In genomic region chr19:47579788-47580631, GRCm38 (mm10) we compare ENCODE assay signal across 8 mouse cellular contexts. TPM values are rescaled to one million over a fixed set of nuclear protein-coding genes. Genes with fewer than 3 reads are reported as not detected.
DNase-seq lines count a peak whose midpoint lies in the region; ATAC-seq and TF ChIP-seq lines count a peak whose summit lies in the region.

No protein-coding gene starts in this region.

- peaks cover 4% of the 10 kb centered on the region; the same call in 1 of the 2 replicates for H3K36me3 ChIP-seq in erythroblast, embryonic 14.5 days (ENCODE audit: control insufficient read depth)
- no peaks in the 10 kb centered on the region for H3K36me3 ChIP-seq in limb, embryonic 11.5 days (ENCODE audit: control insufficient read depth, insufficient read depth, low read length)
- H3K36me3 ChIP-seq in midbrain, embryonic 12.5 days, result no peaks in the 10 kb centered on the region
- no peaks in the 10 kb centered on the region for H3K36me3 ChIP-seq in stomach, embryonic 16.5 days (ENCODE audit: control insufficient read depth, insufficient read depth, low read length)

- peak; percentile 59; the same call in 1 of the 2 replicates for ATAC-seq in limb, embryonic 11.5 days (ENCODE audit: insufficient number of reproducible peaks, low FRiP score, low TSS enrichment, low read depth)
- peak; percentile 84 for ATAC-seq in midbrain, embryonic 12.5 days (ENCODE audit: low FRiP score, low read depth)
- ATAC-seq in stomach, embryonic 16.5 days (ENCODE audit: insufficient read depth, low FRiP score), result peak; percentile 67

- peak; percentile 21 for DNase-seq in layer of hippocampus, adult 11-12 months (ENCODE audit: low spot score)
- no peak for DNase-seq in layer of hippocampus, adult 8-10 months (ENCODE audit: low spot score in 2 of 2)
- DNase-seq in heart, postnatal 36 days, result peak; percentile 43 to 66
- peak; percentile 61 for DNase-seq in limb, embryonic 11.5 days (ENCODE audit: low spot score)

- intact Hi-C loops in heart, postnatal 36 days (cut with DNase I), result loop anchor here (1.0 to 5.0 kb wide), 4 partner anchors 37 to 151 kb away; partner anchors contain the start of gene Sfr1

- no peaks in the 10 kb centered on the region for H3K27me3 ChIP-seq in erythroblast, embryonic 14.5 days (ENCODE audit: control insufficient read depth)
- H3K27me3 ChIP-seq in limb, embryonic 11.5 days (ENCODE audit: control insufficient read depth, insufficient read depth, low read length), result no peaks in the 10 kb centered on the region
- peaks cover 13% of the 10 kb centered on the region for H3K27me3 ChIP-seq in midbrain, embryonic 12.5 days
- no peaks in the 10 kb centered on the region for H3K27me3 ChIP-seq in stomach, embryonic 16.5 days (ENCODE audit: control insufficient read depth, insufficient read depth, low read length)

- no peak for TF ChIP-seq CTCF in bone marrow, adult 2 months (IDR thresholded peaks at IDR 0.05; ENCODE audit: control insufficient read depth, insufficient read depth, low read length)

- peak overlapping the region; percentile 91 for H3K9ac ChIP-seq in limb, embryonic 11.5 days (ENCODE audit: low read length)
- H3K9ac ChIP-seq in midbrain, embryonic 12.5 days (replicated peaks), result peak overlapping the region; percentile 94
- H3K9ac ChIP-seq in stomach, embryonic 16.5 days (ENCODE audit: low read length), result peak overlapping the region; percentile 99

- peak overlapping the region; percentile 93 for H3K4me3 ChIP-seq in bone marrow, adult 2 months (replicated peaks; ENCODE audit: control insufficient read depth, low read depth, low read length)
- peak overlapping the region; percentile 86 for H3K4me3 ChIP-seq in erythroblast, embryonic 14.5 days (replicated peaks)
- peak overlapping the region; percentile 52 for H3K4me3 ChIP-seq in limb, embryonic 11.5 days (ENCODE audit: low read depth, low read length)
- H3K4me3 ChIP-seq in midbrain, embryonic 12.5 days, result peak overlapping the region; percentile 93
- H3K4me3 ChIP-seq in stomach, embryonic 16.5 days (replicated peaks; ENCODE audit: low read length), result peak overlapping the region; percentile 67

- peak overlapping the region; percentile 66 for H3K4me2 ChIP-seq in limb, embryonic 11.5 days (ENCODE audit: low read depth, severe bottlenecking)
- H3K4me2 ChIP-seq in midbrain, embryonic 12.5 days (replicated peaks), result peak overlapping the region; percentile 82
- H3K4me2 ChIP-seq in stomach, embryonic 16.5 days (ENCODE audit: low read depth, low read length), result peak overlapping the region; percentile 60

- 4% methylated on average over 96 of the region's 96 CpGs for WGBS in bone marrow, adult 2 months
- under 1% methylated on average over 65 of the region's 96 CpGs for WGBS in limb, embryonic 11.5 days
- WGBS in midbrain, embryonic 12.5 days, result under 1% methylated on average over 90 of the region's 96 CpGs
- under 1% methylated on average over 60 of the region's 96 CpGs for WGBS in stomach, embryonic 16.5 days

- peak overlapping the region; percentile 98 for H3K27ac ChIP-seq in bone marrow, adult 2 months (ENCODE audit: control insufficient read depth, insufficient read depth, low read depth, low read length, poor library complexity)
- H3K27ac ChIP-seq in limb, embryonic 11.5 days (replicated peaks; ENCODE audit: low read depth, low read length), result peak overlapping the region; percentile 89
- H3K27ac ChIP-seq in midbrain, embryonic 12.5 days (replicated peaks), result peak overlapping the region; percentile 92
- H3K27ac ChIP-seq in stomach, embryonic 16.5 days (ENCODE audit: low read length), result peak overlapping the region; percentile 96

- no peaks in the 10 kb centered on the region for H3K9me3 ChIP-seq in erythroblast, embryonic 14.5 days (ENCODE audit: control insufficient read depth, low read length)
- H3K9me3 ChIP-seq in limb, embryonic 11.5 days (ENCODE audit: control insufficient read depth, low read length), result no peaks in the 10 kb centered on the region
- no peaks in the 10 kb centered on the region for H3K9me3 ChIP-seq in midbrain, embryonic 12.5 days
- H3K9me3 ChIP-seq in stomach, embryonic 16.5 days (replicated peaks; ENCODE audit: control insufficient read depth, low read length), result no peaks in the 10 kb centered on the region

- no peaks in the 10 kb centered on the region for H3K4me1 ChIP-seq in bone marrow, adult 2 months (ENCODE audit: control insufficient read depth, insufficient read depth, low read length)
- peaks cover 41% of the 10 kb centered on the region for H3K4me1 ChIP-seq in erythroblast, embryonic 14.5 days (ENCODE audit: control insufficient read depth)
- H3K4me1 ChIP-seq in limb, embryonic 11.5 days (ENCODE audit: control insufficient read depth, insufficient read depth, low read length), result peaks cover 13% of the 10 kb centered on the region; the same call in 1 of the 2 replicates
- H3K4me1 ChIP-seq in midbrain, embryonic 12.5 days, result peaks cover 23% of the 10 kb centered on the region
- H3K4me1 ChIP-seq in stomach, embryonic 16.5 days (ENCODE audit: control insufficient read depth, insufficient read depth, low read length), result peaks cover 4% of the 10 kb centered on the region; the same call in 1 of the 2 replicates

- no peak for TF ChIP-seq POLR2A in bone marrow, adult 2 months (IDR thresholded peaks at IDR 0.05; ENCODE audit: borderline replicate concordance, control insufficient read depth, low read depth, low read length)

RNA-seq across cellular contexts. Expression of gene Slk, which starts 0.5 kb away (rescaled TPM):
- 10 to 100 TPM; 58.0 to 64.1 (median 60.7) TPM for total RNA-seq in layer of hippocampus, adult 8-10 months (2022)
- 40.1 and 54.3 TPM in 2 replicates for polyA plus RNA-seq in bone marrow, adult 2 months (2011; ENCODE audit: insufficient read depth, insufficient read length, low replicate concordance, missing spikeins)
- polyA plus RNA-seq in erythroblast, embryonic 14.5 days (2012), result 0.96 and 1.1 TPM in 2 replicates
- 10 to 100 TPM; 91.4 to 94.4 TPM for total RNA-seq in heart, postnatal 36 days (2021)
- 11.8 and 13.2 TPM in 2 replicates for polyA plus RNA-seq in limb, embryonic 11.5 days (2014; fragmentation: Nextera tagmentation; extraction: Ambion mirVana)
- 9.0 and 10.6 TPM in 2 replicates for polyA plus RNA-seq in midbrain, embryonic 12.5 days (2016; fragmentation: Nextera tagmentation; extraction: Ambion mirVana)
- polyA plus RNA-seq in stomach, embryonic 16.5 days (2015; fragmentation: Nextera tagmentation; extraction: Ambion mirVana), result 18.0 and 18.8 TPM in 2 replicates

RNA-seq across cellular contexts. Expression of gene Stn1, which starts 42.7 kb away (rescaled TPM):
- 10 to 100 TPM; 19.9 to 29.8 (median 23.6) TPM for total RNA-seq in layer of hippocampus, adult 8-10 months (2022)
- polyA plus RNA-seq in bone marrow, adult 2 months (2011; ENCODE audit: insufficient read depth, insufficient read length, low replicate concordance, missing spikeins), result 7.5 and 19.1 TPM in 2 replicates
- 0.22 and 0.38 TPM in 2 replicates for polyA plus RNA-seq in erythroblast, embryonic 14.5 days (2012)
- total RNA-seq in heart, postnatal 36 days (2021), result 10 to 100 TPM; 18.0 to 19.8 TPM
- 60.5 and 60.6 TPM in 2 replicates for polyA plus RNA-seq in limb, embryonic 11.5 days (2014; fragmentation: Nextera tagmentation; extraction: Ambion mirVana)
- 41.9 and 45.9 TPM in 2 replicates for polyA plus RNA-seq in midbrain, embryonic 12.5 days (2016; fragmentation: Nextera tagmentation; extraction: Ambion mirVana)
- 49.7 and 55.4 TPM in 2 replicates for polyA plus RNA-seq in stomach, embryonic 16.5 days (2015; fragmentation: Nextera tagmentation; extraction: Ambion mirVana)

Comparison
In these comparisons a context has a peak if more than half of its experiments do, and no peak if none do; other contexts are left out.
1. DNase-seq: peak in layer of hippocampus, adult 11-12 months (single experiment), heart, postnatal 36 days (2 of 2) and limb, embryonic 11.5 days (single experiment); none in layer of hippocampus, adult 8-10 months (0 of 2).
2. Peak in every context shown above with its lines, with median percentiles within 50 percentile points of each other: H3K27ac ChIP-seq, H3K4me3 ChIP-seq, ATAC-seq, H3K4me2 ChIP-seq and H3K9ac ChIP-seq.